Comparison of ENCODE assay signal across 8 mouse cellular contexts in the genomic region with DNA sequence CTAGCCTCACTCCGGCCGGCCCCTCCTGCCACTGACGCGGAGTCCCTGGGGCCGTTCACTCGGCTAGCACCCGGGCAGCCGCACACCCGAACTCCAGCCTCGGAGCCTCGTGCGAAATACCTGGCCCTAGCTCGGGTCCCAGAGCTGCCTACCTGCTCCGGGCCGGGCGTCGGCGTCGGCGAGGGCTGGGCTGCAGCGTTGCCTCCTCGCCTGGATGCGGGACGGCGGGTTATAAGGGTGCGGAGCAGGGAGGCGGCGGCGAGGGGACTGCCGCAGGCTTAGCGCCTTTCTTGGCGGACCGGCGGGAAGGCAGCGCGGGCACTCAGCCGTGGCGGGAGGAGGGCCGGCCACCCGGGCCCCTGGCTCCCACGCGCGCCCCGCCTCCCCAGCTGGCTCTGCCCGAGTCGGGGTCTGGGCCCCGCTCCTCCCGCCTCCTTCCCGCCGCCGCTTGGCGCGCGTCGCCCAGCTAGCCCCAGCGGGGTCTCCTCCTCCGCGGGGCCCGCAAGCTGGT. TPM values are rescaled to one million over a fixed set of nuclear protein-coding genes. Genes with fewer than 3 reads are reported as not detected.
DNase-seq lines count a peak whose midpoint lies in the region; ATAC-seq and TF ChIP-seq lines count a peak whose summit lies in the region.

No protein-coding gene starts in this region.

- peak overlapping the region; percentile 47; the same call in 1 of the 2 replicates for H3K4me3 ChIP-seq in liver, adult 2 months (ENCODE audit: insufficient read depth, low read depth, low read length)
- H3K4me3 ChIP-seq in hindbrain, embryonic 13.5 days = peak overlapping the region; percentile 81

- H3K4me1 ChIP-seq in liver, adult 2 months (ENCODE audit: control insufficient read depth, insufficient read depth, low read length) = peaks cover 10% of the 10 kb centered on the region; the same call in 1 of the 2 replicates
- H3K4me1 ChIP-seq in hindbrain, embryonic 13.5 days (replicated peaks) = peaks cover 39% of the 10 kb centered on the region

- WGBS in liver, adult 2 months = 1% methylated on average over 59 of the region's 59 CpGs
- under 1% methylated on average over 56 of the region's 59 CpGs for WGBS in hindbrain, embryonic 13.5 days

- peaks cover 22% of the 10 kb centered on the region for H3K27me3 ChIP-seq in liver, adult 2 months (ENCODE audit: control insufficient read depth, insufficient read depth, low read length)
- peaks cover 74% of the 10 kb centered on the region for H3K27me3 ChIP-seq in hindbrain, embryonic 13.5 days

- H3K9me3 ChIP-seq in hindbrain, embryonic 13.5 days = no peaks in the 10 kb centered on the region

- DNase-seq in liver, adult 2 months (ENCODE audit: extremely low read depth, low read depth, low spot score) = no peak
- no peak for DNase-seq in liver
- DNase-seq in cerebellum, postnatal 14 days = peak; percentile 60 to 67
- no peak for DNase-seq in layer of hippocampus, adult 18-20 months (ENCODE audit: low spot score in 2 of 2)
- DNase-seq in ovary, adult 18-20 months (ENCODE audit: low spot score) = no peak
- DNase-seq in layer of hippocampus, adult 11-12 months (ENCODE audit: low spot score) = no peak

- peak overlapping the region; percentile 91 for H3K4me2 ChIP-seq in hindbrain, embryonic 13.5 days

- H3K79me2 ChIP-seq in liver, adult 2 months (ENCODE audit: control insufficient read depth, insufficient read depth, low read length) = no peaks in the 10 kb centered on the region

- TF ChIP-seq POLR2A in liver, adult 2 months (IDR thresholded peaks at IDR 0.05; ENCODE audit: extremely low read depth, insufficient read depth, low read length) = no peak

- no peak for ATAC-seq in hindbrain, embryonic 13.5 days (ENCODE audit: low FRiP score)
- 0 out of 2 replicates have a peak, but pooled peaks have one; percentile 4 for ATAC-seq in megakaryocyte progenitor cell, adult 5-6 weeks (replicated peaks; ENCODE audit: poor library complexity)

- peak overlapping the region; percentile 15; the same call in 1 of the 2 replicates for H3K9ac ChIP-seq in liver, adult 2 months (ENCODE audit: low read depth, low read length)
- H3K9ac ChIP-seq in hindbrain, embryonic 13.5 days = peak overlapping the region; percentile 72

- H3K36me3 ChIP-seq in liver, adult 2 months (ENCODE audit: control insufficient read depth, insufficient read depth, low read length) = no peaks in the 10 kb centered on the region
- H3K36me3 ChIP-seq in hindbrain, embryonic 13.5 days = no peaks in the 10 kb centered on the region

- TF ChIP-seq CTCF in liver, adult 2 months (IDR thresholded peaks at IDR 0.05; ENCODE audit: low read depth, low read length) = no peak

- H3K27ac ChIP-seq in liver, adult 2 months (replicated peaks; ENCODE audit: insufficient read depth, low read depth, low read length) = no peak overlapping the region
- H3K27ac ChIP-seq in hindbrain, embryonic 13.5 days = no peak overlapping the region

RNA-seq across cellular contexts. Expression of a gene that starts 0.3 kb away (rescaled TPM):
- total RNA-seq in liver, adult 2 months (2014; rRNA removed) = under 0.01 TPM in 1 of 2 replicates, not detected in the other
- polyA plus RNA-seq in liver, adult 2 months (2012; rRNA removed) = not detected in 2 replicates
- polyA plus RNA-seq in hindbrain, embryonic 13.5 days (2015; fragmentation: Nextera tagmentation; extraction: Ambion mirVana) = 0.36 and 0.97 TPM in 2 replicates
- not detected in 2 replicates for total RNA-seq in megakaryocyte progenitor cell, adult 5-6 weeks (2015)
- not detected in 2 replicates for total RNA-seq in megakaryocyte progenitor cell, adult 5-6 weeks (2017)
- 1 to 10 TPM; 1.9 to 2.5 TPM for total RNA-seq in layer of hippocampus, adult 18-20 months (2021)

RNA-seq across cellular contexts. Expression of a gene that starts 2.4 kb away (rescaled TPM):
- total RNA-seq in liver, adult 2 months (2014; rRNA removed) = 9.3 and 10.3 TPM in 2 replicates
- polyA plus RNA-seq in liver, adult 2 months (2012; rRNA removed) = 22.4 and 25.3 TPM in 2 replicates
- 46.0 and 47.3 TPM in 2 replicates for polyA plus RNA-seq in hindbrain, embryonic 13.5 days (2015; fragmentation: Nextera tagmentation; extraction: Ambion mirVana)
- 9.9 and 11.9 TPM in 2 replicates for total RNA-seq in megakaryocyte progenitor cell, adult 5-6 weeks (2015)
- total RNA-seq in megakaryocyte progenitor cell, adult 5-6 weeks (2017) = 9.1 and 13.0 TPM in 2 replicates
- 10 to 100 TPM; 30.0 to 35.8 TPM for total RNA-seq in layer of hippocampus, adult 18-20 months (2021)

RNA-seq across cellular contexts. Expression of a gene that starts 20.7 kb away (rescaled TPM):
- 50.9 and 56.2 TPM in 2 replicates for total RNA-seq in liver, adult 2 months (2014; rRNA removed)
- 78.7 and 79.8 TPM in 2 replicates for polyA plus RNA-seq in liver, adult 2 months (2012; rRNA removed)
- 160 and 169 TPM in 2 replicates for polyA plus RNA-seq in hindbrain, embryonic 13.5 days (2015; fragmentation: Nextera tagmentation; extraction: Ambion mirVana)
- 41.9 and 43.8 TPM in 2 replicates for total RNA-seq in megakaryocyte progenitor cell, adult 5-6 weeks (2015)
- 22.9 and 32.9 TPM in 2 replicates for total RNA-seq in megakaryocyte progenitor cell, adult 5-6 weeks (2017)
- total RNA-seq in layer of hippocampus, adult 18-20 months (2021) = 100 to 1,000 TPM; 196 to 199 TPM

RNA-seq across cellular contexts. Expression of a gene that starts 30.8 kb away (rescaled TPM):
- 0.28 and 1.1 TPM in 2 replicates for total RNA-seq in liver, adult 2 months (2014; rRNA removed)
- polyA plus RNA-seq in liver, adult 2 months (2012; rRNA removed) = 0.86 and 1.4 TPM in 2 replicates
- 9.6 and 10.2 TPM in 2 replicates for polyA plus RNA-seq in hindbrain, embryonic 13.5 days (2015; fragmentation: Nextera tagmentation; extraction: Ambion mirVana)
- total RNA-seq in megakaryocyte progenitor cell, adult 5-6 weeks (2015) = not detected in 2 replicates
- 0.12 and 0.17 TPM in 2 replicates for total RNA-seq in megakaryocyte progenitor cell, adult 5-6 weeks (2017)
- total RNA-seq in layer of hippocampus, adult 18-20 months (2021) = 1 to 10 TPM; 2.8 to 7.3 TPM

Comparison
In these comparisons a context has a peak if more than half of its experiments do, and no peak if none do; other contexts are left out.
1. DNase-seq: peak in cerebellum, postnatal 14 days (2 of 2); none in liver, adult 2 months (single experiment), liver (single experiment), layer of hippocampus, adult 18-20 months (0 of 2), ovary, adult 18-20 months (single experiment) and layer of hippocampus, adult 11-12 months (single experiment).